Mouse (Mus musculus): ENCODE measurements at regions not wholly inside any gene's neighbourhood (a gene's known extent, or its start where the extent isn't known, plus 50 kb on each side); places are given as distances from the start of the nearest gene placed in this dataset.

- DNase-seq, result peak; percentile 5
These were observed 589.3 kb downstream of the Kcnj3 start for GRCm38 (mm10) chr2:56025059-56025458.

GRCm38 (mm10) chr2:56028958-56029357, 593.2 kb downstream of the Kcnj3 start:
- no peak for DNase-seq
